Mouse (Mus musculus) heart, postnatal 0 days (tissue): ENCODE data around the gene Sapcd1.

Experiments
- CTCF ChIP-seq: IDR thresholded peaks from 2 replicates; pipeline ENCODE4 v1.5.1; 2016; ENCODE audit warnings: antibody characterized with exemption, control low read depth, low read depth
- EP300 ChIP-seq: IDR thresholded peaks from 2 replicates; pipeline ENCODE4 v1.6.1; 2016; ENCODE audit warnings: antibody characterized with exemption, low read depth

GRCm38 (mm10) chr17:35076507-35077176 is 48.8 kb upstream of the Sapcd1 start, which contains the start of gene Ly6g6e:
- TF ChIP-seq CTCF = no peak
- TF ChIP-seq EP300 = no peak
